Mouse (Mus musculus) liver, embryonic 14.5 days (tissue): ENCODE measurements at regions not wholly inside any gene's neighbourhood (a gene's known extent, or its start where the extent isn't known, plus 50 kb on each side); places are given as distances from the start of the nearest gene placed in this dataset.

Experiments used
- CTCF ChIP-seq: IDR thresholded peaks from 2 replicates; pipeline ENCODE4 v1.5.1; 2016; ENCODE audit warnings: antibody characterized with exemption, low read depth, control low read depth
- EP300 ChIP-seq: IDR thresholded peaks from 2 replicates; pipeline ENCODE4 v1.6.1; 2016; ENCODE audit warnings: antibody characterized with exemption, low read depth

- no peak for TF ChIP-seq CTCF
- no peak for TF ChIP-seq EP300
Observed at GRCm38 (mm10) chr8:26309764-26310163, 190.4 kb downstream of the Gm45692 start.
